Mouse (Mus musculus) heart, embryonic 15.5 days (tissue): Measurements from ENCODE around the gene Bank1. TPM values are rescaled to one million over a fixed set of nuclear protein-coding genes. Genes with fewer than 3 reads are reported as not detected.

Experiments used
- ATAC-seq: fragments of 200-750 bp; cut with Nextera tagmentation; replicated peaks from 2 replicates; pipeline ENCODE4 v1.8.0; 2017; ENCODE audit warnings: low read depth, moderate TSS enrichment; ENCODE audit not compliant: insufficient number of reproducible peaks, insufficient read depth, low FRiP score
- H3K27ac ChIP-seq: fragments of 300-500 bp; sonication (generic); 2 replicates; pipeline ENCODE4 v1.5.1; 2015; ENCODE audit warnings: mild to moderate bottlenecking, inconsistent platforms
- H3K27me3 ChIP-seq: fragments of 300-500 bp; sonication (generic); 2 replicates; pipeline ENCODE4 v1.6.1; 2015; ENCODE audit warnings: inconsistent platforms
- H3K36me3 ChIP-seq: fragments of 300-500 bp; sonication (generic); 2 replicates; pipeline ENCODE4 v1.6.1; 2015; ENCODE audit warnings: mild to moderate bottlenecking, inconsistent platforms
- H3K4me1 ChIP-seq: fragments of 300-500 bp; sonication (generic); replicated peaks from 2 replicates; pipeline ENCODE4 v1.6.1; 2015; ENCODE audit warnings: inconsistent platforms
- H3K4me2 ChIP-seq: fragments of 300-500 bp; sonication (generic); 2 replicates; pipeline ENCODE4 v1.6.1; 2015; ENCODE audit warnings: inconsistent platforms, mild to moderate bottlenecking, moderate library complexity
- H3K4me3 ChIP-seq: fragments of 300-500 bp; sonication (generic); 2 replicates; pipeline ENCODE4 v1.5.1; 2015; ENCODE audit warnings: mild to moderate bottlenecking, inconsistent platforms
- H3K9ac ChIP-seq: fragments of 300-500 bp; sonication (generic); 2 replicates; pipeline ENCODE4 v1.6.1; 2015; ENCODE audit warnings: mild to moderate bottlenecking, inconsistent platforms
- H3K9me3 ChIP-seq: fragments of 300-500 bp; sonication (generic); replicated peaks from 2 replicates; pipeline ENCODE4 v1.6.1; 2016; ENCODE audit warnings: inconsistent platforms
- WGBS: fragments of 180-500 bp; shearing (Covaris S2); methylation state at CpG from one replicate; pipeline ENCODE4 v1.1.7; 2015; ENCODE audit warnings: mixed read lengths; 5-methylcytosine and 5-hydroxymethylcytosine counted together
- polyA plus RNA-seq: library from polyadenylated mRNA; unstranded; fragments of >200 nt; fragmentation: Nextera tagmentation; extraction: Ambion mirVana; gene quantifications from 2 replicates; pipeline ENCODE4 v1.2.1, GENCODE M21; 2015

Gene Bank1
- polyA plus RNA-seq, 1 experiment from 2014 or later = 0.34 TPM

- Histone ChIP-seq H3K4me2 (no peak overlapping the region), H3K27me3 (no peaks in the 10 kb centered on the region), H3K4me1 (no peaks in the 10 kb centered on the region), H3K36me3 (no peaks in the 10 kb centered on the region), H3K9me3 (no peaks in the 10 kb centered on the region), H3K9ac (no peak overlapping the region), H3K4me3 (no peak overlapping the region), H3K27ac (no peak overlapping the region)
- 76% methylated on average over 5 of the region's 5 CpGs for WGBS
- ATAC-seq = no peak
Observed at GRCm38 (mm10) chr3:136100973-136101500, 224.8 kb downstream of the Bank1 start.

- no peak overlapping the region for H3K4me2 ChIP-seq
- no peaks in the 10 kb centered on the region for H3K36me3 ChIP-seq
- no peaks in the 10 kb centered on the region for H3K4me1 ChIP-seq
- no peak overlapping the region for H3K9ac ChIP-seq
- no peaks in the 10 kb centered on the region for H3K9me3 ChIP-seq
- 69% methylated on average over 8 of the region's 8 CpGs for WGBS
- H3K4me3 ChIP-seq = no peak overlapping the region
- no peak for ATAC-seq
- H3K27ac ChIP-seq = no peak overlapping the region
- H3K27me3 ChIP-seq = no peaks in the 10 kb centered on the region
Observed at GRCm38 (mm10) chr3:136100292-136100691, 225.6 kb downstream of the Bank1 start.

DNA sequence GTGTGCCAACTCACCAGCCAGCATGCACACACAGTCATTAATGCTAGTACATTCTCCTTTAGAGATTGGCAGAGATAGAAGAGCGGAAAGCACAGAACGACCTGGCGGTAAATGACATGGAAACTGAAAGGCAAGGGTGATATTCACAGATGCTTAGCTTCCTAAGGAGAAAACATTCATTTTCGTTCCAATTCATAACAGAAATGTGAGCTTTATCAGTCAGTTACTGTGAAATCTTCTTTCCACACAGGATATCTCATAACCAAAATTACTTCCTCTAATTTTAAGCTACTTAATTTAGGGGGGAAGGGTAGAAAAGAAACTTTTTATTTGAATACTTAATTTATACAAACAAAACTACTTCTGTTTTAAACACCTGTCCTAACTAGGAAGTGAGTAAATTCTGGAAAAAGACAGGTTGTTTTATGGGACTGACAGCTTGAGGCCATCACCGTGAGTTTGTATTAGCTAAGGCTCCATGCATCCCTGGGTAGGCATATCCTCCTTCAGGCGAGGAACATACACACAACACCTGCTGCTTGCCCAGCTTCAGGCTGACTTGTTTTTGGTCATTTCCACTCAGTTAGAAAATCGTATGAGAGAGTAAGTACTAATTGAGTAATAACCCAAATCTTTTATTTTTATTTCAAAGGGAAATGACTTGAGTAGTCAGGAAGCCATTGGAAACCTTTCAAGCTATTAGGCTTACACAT, 238.8 kb downstream of the Bank1 start:
- Histone ChIP-seq H3K9ac (no peak overlapping the region), H3K4me1 (no peaks in the 10 kb centered on the region), H3K27me3 (no peaks in the 10 kb centered on the region), H3K4me2 (no peak overlapping the region), H3K4me3 (no peak overlapping the region), H3K27ac (no peak overlapping the region), H3K9me3 (no peaks in the 10 kb centered on the region), H3K36me3 (no peaks in the 10 kb centered on the region)
- no peak for ATAC-seq
- 76% methylated on average over 7 of the region's 7 CpGs for WGBS

DNA sequence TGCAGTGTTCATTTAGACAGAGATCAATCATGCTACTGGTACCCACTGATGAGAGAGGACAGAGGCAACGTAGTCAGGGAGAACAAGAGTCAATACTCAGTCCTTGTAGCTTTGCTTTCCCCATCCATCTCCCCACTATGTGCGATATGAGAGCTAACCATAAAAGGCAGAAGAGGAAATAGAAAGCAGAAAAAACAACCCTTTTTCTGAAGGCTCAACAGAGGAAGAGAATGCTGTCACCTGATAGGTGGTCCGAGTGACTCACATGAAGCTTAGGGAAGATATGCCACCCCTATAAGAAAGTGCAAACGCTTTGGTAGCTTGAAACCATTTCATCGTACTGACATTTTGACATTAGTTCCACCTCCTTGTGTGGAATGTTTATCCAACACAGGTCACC, 239.4 kb downstream of the Bank1 start:
- 62% methylated on average over 5 of the region's 5 CpGs for WGBS
- no peaks in the 10 kb centered on the region for H3K4me1 ChIP-seq
- ATAC-seq = no peak

DNA sequence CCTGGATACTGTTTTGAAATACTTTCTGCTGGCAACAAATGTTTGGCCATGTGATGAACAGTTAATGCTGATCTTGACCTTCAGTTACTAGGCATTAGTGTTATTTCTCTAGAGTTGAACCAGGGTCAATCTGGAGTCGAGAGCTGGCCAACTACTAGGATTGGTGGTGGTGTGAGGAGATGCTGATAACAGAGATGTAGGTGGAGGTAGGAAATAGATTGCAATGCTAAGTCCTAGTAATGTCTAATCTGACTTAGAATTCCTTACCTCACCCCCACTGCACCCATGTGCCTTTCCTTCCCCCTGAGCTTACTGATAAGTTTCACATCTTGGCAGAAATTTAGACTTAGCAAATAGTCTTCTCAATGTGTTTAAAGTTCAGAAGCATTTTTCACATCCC, 240.8 kb downstream of the Bank1 start:
- ATAC-seq = no peak
- H3K4me1 ChIP-seq = no peaks in the 10 kb centered on the region
- H3K4me2 ChIP-seq = no peak overlapping the region
- no peaks in the 10 kb centered on the region for H3K9me3 ChIP-seq
- no peaks in the 10 kb centered on the region for H3K27me3 ChIP-seq
- H3K36me3 ChIP-seq = no peaks in the 10 kb centered on the region
- H3K9ac ChIP-seq = no peak overlapping the region
- H3K27ac ChIP-seq = no peak overlapping the region
- no peak overlapping the region for H3K4me3 ChIP-seq
- 37% methylated on average over 1 of the region's 1 CpGs for WGBS

More for the DNA sequence above, 239.4 kb downstream of the Bank1 start:
- Histone ChIP-seq H3K4me2 (no peak overlapping the region), H3K27me3 (no peaks in the 10 kb centered on the region), H3K27ac (no peak overlapping the region), H3K4me3 (no peak overlapping the region), H3K9me3 (no peaks in the 10 kb centered on the region), H3K9ac (no peak overlapping the region), H3K36me3 (no peaks in the 10 kb centered on the region)

- H3K4me2 ChIP-seq = no peak overlapping the region
- no peak overlapping the region for H3K9ac ChIP-seq
- 60% methylated on average over 5 of the region's 5 CpGs for WGBS
- H3K4me1 ChIP-seq = no peaks in the 10 kb centered on the region
- ATAC-seq = no peak
- H3K36me3 ChIP-seq = no peaks in the 10 kb centered on the region
- H3K27ac ChIP-seq = no peak overlapping the region
- H3K9me3 ChIP-seq = no peaks in the 10 kb centered on the region
- no peaks in the 10 kb centered on the region for H3K27me3 ChIP-seq
- no peak overlapping the region for H3K4me3 ChIP-seq
Observed at GRCm38 (mm10) chr3:136084066-136084465, 241.8 kb downstream of the Bank1 start.

GRCm38 (mm10) chr3:136081264-136081663, 244.6 kb downstream of the Bank1 start:
- Histone ChIP-seq H3K36me3 (no peaks in the 10 kb centered on the region), H3K4me3 (no peak overlapping the region), H3K4me2 (no peak overlapping the region), H3K27ac (no peak overlapping the region), H3K9me3 (no peaks in the 10 kb centered on the region), H3K27me3 (no peaks in the 10 kb centered on the region), H3K4me1 (no peaks in the 10 kb centered on the region), H3K9ac (no peak overlapping the region)
- ATAC-seq = no peak
- 67% methylated on average over 1 of the region's 1 CpGs for WGBS

- Histone ChIP-seq H3K4me1 (no peaks in the 10 kb centered on the region), H3K36me3 (no peaks in the 10 kb centered on the region), H3K9ac (no peak overlapping the region), H3K27me3 (no peaks in the 10 kb centered on the region), H3K9me3 (no peaks in the 10 kb centered on the region), H3K4me2 (no peak overlapping the region), H3K27ac (no peak overlapping the region), H3K4me3 (no peak overlapping the region)
- 52% methylated on average over 2 of the region's 2 CpGs for WGBS
- no peak for ATAC-seq
Observed at GRCm38 (mm10) chr3:136078535-136078934, 247.3 kb downstream of the Bank1 start.

DNA sequence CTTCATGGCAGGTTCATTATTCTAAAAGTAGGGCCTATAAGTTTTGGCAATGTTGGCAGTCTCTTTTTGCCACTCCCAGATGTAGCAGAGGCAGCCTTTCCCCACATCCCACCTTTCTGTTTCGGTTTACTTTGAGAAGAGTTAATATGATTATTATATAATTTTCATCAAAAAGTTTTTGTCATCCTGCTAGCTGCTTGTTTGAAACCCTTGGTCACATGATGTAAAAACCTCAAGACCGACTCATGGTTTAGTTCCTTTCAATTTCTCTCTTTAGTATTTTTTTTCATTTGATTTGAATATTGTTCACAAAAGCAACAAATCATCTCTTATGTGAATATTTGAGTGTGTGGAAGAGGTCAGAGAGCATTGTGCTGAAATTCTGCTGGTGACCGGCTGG, 255.5 kb downstream of the Bank1 start:
- 82% methylated on average over 3 of the region's 3 CpGs for WGBS
- no peaks in the 10 kb centered on the region for H3K27me3 ChIP-seq

DNA sequence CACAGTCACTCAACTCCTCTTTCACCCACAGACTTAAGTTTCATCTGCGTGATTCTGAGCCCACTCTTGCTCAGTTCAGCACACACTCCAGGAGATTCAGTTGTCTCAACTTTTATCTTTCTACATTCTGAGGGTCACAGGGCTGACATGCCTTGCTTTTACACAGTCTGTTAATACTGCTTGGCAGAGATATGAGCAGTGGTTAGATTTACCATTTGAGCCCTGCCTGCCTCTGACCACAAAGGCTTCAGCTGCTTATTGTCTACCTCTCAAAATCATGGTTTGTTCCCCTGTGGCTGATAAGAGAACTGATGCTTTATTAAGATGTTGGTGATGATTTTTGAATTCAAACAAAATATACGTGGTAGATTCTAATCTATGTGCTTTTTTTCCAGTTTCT, 264.0 kb downstream of the Bank1 start:
- Histone ChIP-seq H3K27me3 (no peaks in the 10 kb centered on the region), H3K4me2 (no peak overlapping the region), H3K27ac (no peak overlapping the region), H3K4me1 (no peaks in the 10 kb centered on the region), H3K9ac (no peak overlapping the region), H3K36me3 (no peaks in the 10 kb centered on the region), H3K9me3 (no peaks in the 10 kb centered on the region), H3K4me3 (no peak overlapping the region)
- no peak for ATAC-seq
- WGBS = 62% methylated on average over 2 of the region's 2 CpGs

More for the DNA sequence above, 255.5 kb downstream of the Bank1 start:
- H3K36me3 ChIP-seq = no peaks in the 10 kb centered on the region
- no peaks in the 10 kb centered on the region for H3K4me1 ChIP-seq
- no peak overlapping the region for H3K9ac ChIP-seq
- H3K4me2 ChIP-seq = no peak overlapping the region
- H3K9me3 ChIP-seq = no peaks in the 10 kb centered on the region
- H3K27ac ChIP-seq = no peak overlapping the region
- no peak overlapping the region for H3K4me3 ChIP-seq
- no peak for ATAC-seq

- 75% methylated on average over 3 of the region's 3 CpGs for WGBS
Observed at GRCm38 (mm10) chr3:136050635-136051034, 275.2 kb downstream of the Bank1 start.

DNA sequence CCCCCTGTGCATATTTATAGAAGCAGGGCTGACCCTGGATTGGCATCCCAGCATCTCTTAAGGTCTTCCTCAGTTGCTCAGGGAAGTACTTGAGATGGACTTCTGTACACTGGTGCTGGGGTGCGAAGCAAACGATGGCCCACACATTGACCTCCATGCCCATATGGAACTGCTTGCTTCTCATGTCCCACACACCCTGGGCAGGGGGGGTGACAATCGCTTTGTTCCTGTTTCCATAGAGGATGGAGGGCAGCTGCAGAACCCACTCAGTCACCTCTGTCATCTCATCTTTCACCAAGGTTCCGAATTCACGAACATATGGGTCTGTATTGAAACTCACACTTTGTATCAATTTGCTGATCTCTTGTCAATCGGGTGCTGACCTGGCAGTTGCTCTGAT, 275.7 kb downstream of the Bank1 start:
- Histone ChIP-seq H3K9me3 (no peaks in the 10 kb centered on the region), H3K36me3 (no peaks in the 10 kb centered on the region), H3K4me1 (no peaks in the 10 kb centered on the region), H3K27me3 (no peaks in the 10 kb centered on the region), H3K4me3 (no peak overlapping the region), H3K9ac (no peak overlapping the region), H3K4me2 (no peak overlapping the region), H3K27ac (no peak overlapping the region)
- ATAC-seq = no peak
- 82% methylated on average over 6 of the region's 6 CpGs for WGBS

More at GRCm38 (mm10) chr3:136050635-136051034, 275.2 kb downstream of the Bank1 start:
- H3K4me2 ChIP-seq = no peak overlapping the region
- H3K27me3 ChIP-seq = no peaks in the 10 kb centered on the region
- no peak overlapping the region for H3K4me3 ChIP-seq
- no peaks in the 10 kb centered on the region for H3K36me3 ChIP-seq
- H3K9me3 ChIP-seq = no peaks in the 10 kb centered on the region
- H3K9ac ChIP-seq = no peak overlapping the region
- H3K27ac ChIP-seq = no peak overlapping the region
- ATAC-seq = no peak
- H3K4me1 ChIP-seq = no peaks in the 10 kb centered on the region
